Mouse (Mus musculus): ENCODE data around the gene Ccdc170.

- TF ChIP-seq CTCF (IDR thresholded peaks at IDR 0.05; ENCODE audit: low read depth) (no peak), EP300 (optimal IDR thresholded peaks at IDR 0.05) (no peak)
Measured at GRCm38 (mm10) chr10:4531933-4532332, 49.6 kb downstream of the Ccdc170 start.

Measured in stomach, postnatal 0 days (tissue).